26 mouse cellular contexts compared by ENCODE assay signal in genomic region chr14:29669826-29670225, GRCm38 (mm10). TPM values are rescaled to one million over a fixed set of nuclear protein-coding genes. Genes with fewer than 3 reads are reported as not detected.
DNase-seq lines count a peak whose midpoint lies in the region; ATAC-seq and TF ChIP-seq lines count a peak whose summit lies in the region.
"Had no signal": no experiment of that assay in that cellular context is flagged by ENCODE, and none has a peak within 500 bp of the region (broad histone marks: within the 10 kb centered on the region; RNA-seq: fewer than 3 reads in every experiment).

No protein-coding gene starts in this region.

- no peak for TF ChIP-seq CTCF in forebrain, postnatal 0 days (IDR thresholded peaks at IDR 0.05; ENCODE audit: low read depth)

- H3K27ac ChIP-seq in forebrain, postnatal 0 days (ENCODE audit: low read depth, low read length) = no peak overlapping the region
- no peak overlapping the region for H3K27ac ChIP-seq in forebrain, embryonic 10.5 days
- H3K27ac ChIP-seq: embryonic facial prominence, embryonic 12.5 days; kidney, postnatal 0 days; liver, embryonic 14.5 days; macrophage; neural tube, embryonic 13.5 days had no signal

- intact Hi-C loops in left cerebral cortex, postnatal 4 days (cut with DNase I) = no loop called here

- no peaks in the 10 kb centered on the region for H3K27me3 ChIP-seq in forebrain, postnatal 0 days (ENCODE audit: insufficient read depth, low read length)
- no peaks in the 10 kb centered on the region for H3K27me3 ChIP-seq in forebrain, embryonic 10.5 days (ENCODE audit: poor library complexity, severe bottlenecking)
- H3K27me3 ChIP-seq: embryonic facial prominence, embryonic 12.5 days; neural tube, embryonic 13.5 days had no signal

- WGBS in forebrain, postnatal 0 days = 21% methylated on average over 5 of the region's 5 CpGs
- WGBS in forebrain, embryonic 10.5 days = 66% methylated on average over 5 of the region's 5 CpGs

- no peak overlapping the region for H3K9ac ChIP-seq in forebrain, postnatal 0 days
- H3K9ac ChIP-seq: embryonic facial prominence, embryonic 12.5 days; liver, embryonic 14.5 days; neural tube, embryonic 13.5 days had no signal

- 0 out of 2 replicates have a peak, but pooled peaks cover 4% of the 10 kb centered on the region for H3K4me1 ChIP-seq in forebrain, postnatal 0 days (ENCODE audit: insufficient read depth)
- peaks cover 8% of the 10 kb centered on the region; the same call in 1 of the 2 replicates for H3K4me1 ChIP-seq in forebrain, embryonic 10.5 days
- H3K4me1 ChIP-seq: embryonic facial prominence, embryonic 12.5 days had no signal

- no peak overlapping the region for H3K4me2 ChIP-seq in forebrain, postnatal 0 days (ENCODE audit: low read depth)
- H3K4me2 ChIP-seq: embryonic facial prominence, embryonic 12.5 days; neural tube, embryonic 13.5 days had no signal

- H3K9me3 ChIP-seq in forebrain, postnatal 0 days (ENCODE audit: low read length) = no peaks in the 10 kb centered on the region
- no peaks in the 10 kb centered on the region for H3K9me3 ChIP-seq in forebrain, embryonic 10.5 days
- H3K9me3 ChIP-seq: embryonic facial prominence, embryonic 12.5 days; neural tube, embryonic 13.5 days had no signal

- H3K4me3 ChIP-seq in forebrain, postnatal 0 days (ENCODE audit: low read depth, low read length) = no peak overlapping the region
- H3K4me3 ChIP-seq in forebrain, embryonic 10.5 days = no peak overlapping the region
- H3K4me3 ChIP-seq: embryonic facial prominence, embryonic 12.5 days; neural tube, embryonic 13.5 days had no signal

- H3K36me3 ChIP-seq in forebrain, postnatal 0 days (ENCODE audit: insufficient read depth) = no peaks in the 10 kb centered on the region
- H3K36me3 ChIP-seq in forebrain, embryonic 10.5 days (replicated peaks) = no peaks in the 10 kb centered on the region
- H3K36me3 ChIP-seq: embryonic facial prominence, embryonic 12.5 days; neural tube, embryonic 13.5 days had no signal

- peak; percentile 35 for DNase-seq in forebrain, postnatal 0 days
- DNase-seq in forebrain, embryonic 10.5 days (ENCODE audit: extremely low spot score, low spot score) = no peak
- peak; percentile 39 to 45 for DNase-seq in left cerebral cortex, adult 18-20 months (ENCODE audit: low spot score in 2 of 2)
- DNase-seq in left cerebral cortex, postnatal 4 days = no peak
- peak; percentile 35 for DNase-seq in right cerebral cortex, adult 18-20 months
- DNase-seq in right cerebral cortex, postnatal 25 days = no peak
- DNase-seq: adrenal gland, postnatal 25 days; cerebellum, adult 2 months; cerebellum, postnatal 36 days; gastrocnemius, postnatal 14 days; heart, postnatal 14 days; kidney, adult 8-10 months; kidney, postnatal 4 days; liver; lung, adult 2 months; lung, postnatal 10 days had no signal

- ATAC-seq in forebrain, postnatal 0 days = no peak
- no peak for ATAC-seq in activated CD4-positive, CD25-positive, alpha-beta regulatory T cell, adult 4 months
- ATAC-seq: forebrain, embryonic 16.5 days; intestine, embryonic 16.5 days had no signal

RNA-seq across cellular contexts. Expression of gene Cacna2d3, which starts 51.8 kb away (rescaled TPM):
- total RNA-seq in forebrain, postnatal 0 days (2014; rRNA removed) = 28.1 and 34.8 TPM in 2 replicates
- polyA plus RNA-seq in forebrain, postnatal 0 days (2015; fragmentation: Nextera tagmentation; extraction: Ambion mirVana) = 26.3 and 37.7 TPM in 2 replicates
- polyA plus RNA-seq in forebrain, embryonic 10.5 days (2016; fragmentation: Nextera tagmentation; extraction: Ambion mirVana) = 0.88 and 0.90 TPM in 2 replicates
- total RNA-seq in left cerebral cortex, adult 18-20 months (2021) = 100 to 1,000 TPM; 101 to 110 TPM
- total RNA-seq in left cerebral cortex, postnatal 4 days (2021) = 10 to 100 TPM; 59.3 to 61.7 TPM
- polyA plus RNA-seq in activated CD4-positive, CD25-positive, alpha-beta regulatory T cell, adult 4 months (2017; shearing (Covaris generic)) = not detected
- total RNA-seq: granulocyte monocyte progenitor cell, adult 5-6 weeks; MEL had no signal
- polyA plus RNA-seq: macrophage had no signal

Comparison
In these comparisons a context has a peak if more than half of its experiments do, and no peak if none do; other contexts are left out.
1. DNase-seq: peak in forebrain, postnatal 0 days (single experiment), left cerebral cortex, adult 18-20 months (2 of 2) and right cerebral cortex, adult 18-20 months (single experiment); none in forebrain, embryonic 10.5 days (single experiment), left cerebral cortex, postnatal 4 days (single experiment) and right cerebral cortex, postnatal 25 days (single experiment).